Mouse (Mus musculus) midbrain, embryonic 16.5 days (tissue): ENCODE results near the gene Nsf. TPM values are rescaled to one million over a fixed set of nuclear protein-coding genes. Genes with fewer than 3 reads are reported as not detected.
A peak's percentile ranks its signal among the peaks of the same experiment; 100 is the strongest.

Source experiments
- ATAC-seq: fragments of 200-750 bp; cut with Nextera tagmentation; 2 replicates; pipeline ENCODE4 v1.8.0; 2017; ENCODE audit warnings: moderate TSS enrichment
- H3K27ac ChIP-seq: fragments of 300-500 bp; sonication (generic); 2 replicates; pipeline ENCODE4 v1.5.1; 2014; ENCODE audit warnings: mild to moderate bottlenecking, low read length, mixed read lengths
- H3K27me3 ChIP-seq: fragments of 300-500 bp; sonication (generic); 2 replicates; pipeline ENCODE4 v1.6.1; 2014; ENCODE audit warnings: low read depth, low read length, mixed read lengths; ENCODE audit not compliant: control insufficient read depth, insufficient read depth
- H3K36me3 ChIP-seq: fragments of 300-500 bp; sonication (generic); 2 replicates; pipeline ENCODE4 v1.6.1; 2014; ENCODE audit warnings: mild to moderate bottlenecking, low read length, moderate library complexity, mixed read lengths; ENCODE audit not compliant: control insufficient read depth, insufficient read depth
- H3K4me1 ChIP-seq: fragments of 300-500 bp; sonication (generic); 2 replicates; pipeline ENCODE4 v1.6.1; 2014; ENCODE audit warnings: mild to moderate bottlenecking, low read length, mixed read lengths; ENCODE audit not compliant: control insufficient read depth, insufficient read depth
- H3K4me2 ChIP-seq: fragments of 300-500 bp; sonication (generic); 2 replicates; pipeline ENCODE4 v1.6.1; 2014; ENCODE audit warnings: mild to moderate bottlenecking, low read length, mixed read lengths
- H3K4me3 ChIP-seq: fragments of 300-500 bp; sonication (generic); 2 replicates; pipeline ENCODE4 v1.5.1; 2014; ENCODE audit warnings: low read depth, mild to moderate bottlenecking, low read length, moderate library complexity, mixed read lengths
- H3K9ac ChIP-seq: fragments of 300-500 bp; sonication (generic); 2 replicates; pipeline ENCODE4 v1.6.1; 2014; ENCODE audit warnings: low read depth, low read length, mixed read lengths
- H3K9me3 ChIP-seq: fragments of 300-500 bp; sonication (generic); replicated peaks from 2 replicates; pipeline ENCODE4 v1.6.1; 2014; ENCODE audit warnings: mild to moderate bottlenecking, low read length, mixed read lengths; ENCODE audit not compliant: control insufficient read depth, poor library complexity, severe bottlenecking
- WGBS: fragments of 180-500 bp; shearing (Covaris S2); extraction: QIAGEN DNeasy Blood & Tissue Kit; methylation state at CpG from one replicate; pipeline ENCODE4 v1.1.7; 2014; 5-methylcytosine and 5-hydroxymethylcytosine counted together
- polyA plus RNA-seq: library from polyadenylated mRNA; unstranded; fragments of >200 nt; fragmentation: Nextera tagmentation; extraction: Ambion mirVana; gene quantifications from 2 replicates; pipeline ENCODE4 v1.2.1, GENCODE M21; 2015

The Nsf gene
- polyA plus RNA-seq, 1 experiment from 2014 or later: 248 TPM

- 72% methylated on average over 5 of the region's 5 CpGs for WGBS
- Histone ChIP-seq H3K4me2 (no peak overlapping the region), H3K9ac (no peak overlapping the region)
Observed at GRCm38 (mm10) chr11:103867702-103868101, 86.2 kb downstream of the Nsf start.

GRCm38 (mm10) chr11:103865346-103865745, 88.5 kb downstream of the Nsf start:
- Histone ChIP-seq H3K4me1 (no peaks in the 10 kb centered on the region), H3K9ac (no peak overlapping the region), H3K27me3 (no peaks in the 10 kb centered on the region), H3K27ac (no peak overlapping the region), H3K36me3 (peaks cover 9% of the 10 kb centered on the region), H3K4me3 (no peak overlapping the region), H3K4me2 (no peak overlapping the region), H3K9me3 (no peaks in the 10 kb centered on the region)
- no peak for ATAC-seq
- 46% methylated on average over 7 of the region's 7 CpGs for WGBS

More at GRCm38 (mm10) chr11:103867702-103868101, 86.2 kb downstream of the Nsf start:
- no peaks in the 10 kb centered on the region for H3K27me3 ChIP-seq
- no peaks in the 10 kb centered on the region for H3K9me3 ChIP-seq
- H3K4me3 ChIP-seq: no peak overlapping the region
- H3K4me1 ChIP-seq: no peaks in the 10 kb centered on the region
- H3K27ac ChIP-seq: no peak overlapping the region
- no peak for ATAC-seq
- H3K36me3 ChIP-seq: peaks cover 13% of the 10 kb centered on the region

GRCm38 (mm10) chr11:103864486-103864885, 89.4 kb downstream of the Nsf start:
- Histone ChIP-seq H3K27ac (no peak overlapping the region), H3K4me1 (no peaks in the 10 kb centered on the region), H3K9me3 (no peaks in the 10 kb centered on the region), H3K4me2 (no peak overlapping the region), H3K4me3 (no peak overlapping the region), H3K27me3 (no peaks in the 10 kb centered on the region), H3K9ac (no peak overlapping the region), H3K36me3 (peaks cover 9% of the 10 kb centered on the region)
- 84% methylated on average over 4 of the region's 4 CpGs for WGBS
- ATAC-seq: no peak

GRCm38 (mm10) chr11:103862951-103863350, 90.9 kb downstream of the Nsf start:
- H3K9me3 ChIP-seq: no peaks in the 10 kb centered on the region
- no peak overlapping the region for H3K4me3 ChIP-seq
- 93% methylated on average over 8 of the region's 8 CpGs for WGBS
- no peak overlapping the region for H3K4me2 ChIP-seq
- H3K36me3 ChIP-seq: peaks cover 15% of the 10 kb centered on the region
- no peaks in the 10 kb centered on the region for H3K27me3 ChIP-seq
- H3K9ac ChIP-seq: no peak overlapping the region
- H3K4me1 ChIP-seq: no peaks in the 10 kb centered on the region
- ATAC-seq: no peak
- no peak overlapping the region for H3K27ac ChIP-seq

- no peaks in the 10 kb centered on the region for H3K4me1 ChIP-seq
- no peaks in the 10 kb centered on the region for H3K27me3 ChIP-seq
- no peak overlapping the region for H3K9ac ChIP-seq
- no peaks in the 10 kb centered on the region for H3K9me3 ChIP-seq
- no peak overlapping the region for H3K4me2 ChIP-seq
- H3K27ac ChIP-seq: no peak overlapping the region
- 53% methylated on average over 4 of the region's 4 CpGs for WGBS
- no peak overlapping the region for H3K4me3 ChIP-seq
- ATAC-seq: no peak
- peaks cover 20% of the 10 kb centered on the region for H3K36me3 ChIP-seq
Observed at GRCm38 (mm10) chr11:103859933-103860610, 93.8 kb downstream of the Nsf start.

GRCm38 (mm10) chr11:103858760-103859159, 95.1 kb downstream of the Nsf start:
- Histone ChIP-seq H3K27ac (no peak overlapping the region), H3K9ac (no peak overlapping the region), H3K4me3 (no peak overlapping the region), H3K27me3 (no peaks in the 10 kb centered on the region), H3K4me1 (peaks cover 7% of the 10 kb centered on the region), H3K4me2 (no peak overlapping the region), H3K9me3 (no peaks in the 10 kb centered on the region), H3K36me3 (peaks cover 20% of the 10 kb centered on the region)
- no peak for ATAC-seq
- WGBS: 67% methylated on average over 5 of the region's 5 CpGs

- Histone ChIP-seq H3K9me3 (no peaks in the 10 kb centered on the region), H3K36me3 (peaks cover 17% of the 10 kb centered on the region; the same call in 1 of the 2 replicates), H3K27me3 (no peaks in the 10 kb centered on the region), H3K4me1 (peaks cover 25% of the 10 kb centered on the region), H3K9ac (no peak overlapping the region), H3K27ac (no peak overlapping the region), H3K4me2 (no peak overlapping the region), H3K4me3 (no peak overlapping the region)
- ATAC-seq: no peak
- WGBS: 93% methylated on average over 7 of the region's 7 CpGs
Observed at GRCm38 (mm10) chr11:103856641-103857040, 97.2 kb downstream of the Nsf start.

- Histone ChIP-seq H3K27ac (peak overlapping the region; percentile 82), H3K9ac (no peak overlapping the region), H3K36me3 (peaks cover 11% of the 10 kb centered on the region; the same call in 1 of the 2 replicates), H3K4me2 (peak overlapping the region; percentile 41), H3K4me1 (peaks cover 25% of the 10 kb centered on the region), H3K9me3 (no peaks in the 10 kb centered on the region), H3K4me3 (no peak overlapping the region), H3K27me3 (no peaks in the 10 kb centered on the region)
- ATAC-seq: peak; percentile 82
- 8% methylated on average over 9 of the region's 9 CpGs for WGBS
Observed at GRCm38 (mm10) chr11:103854294-103854693, 99.6 kb downstream of the Nsf start.

GRCm38 (mm10) chr11:103853284-103853920, 100.5 kb downstream of the Nsf start:
- peaks cover 6% of the 10 kb centered on the region; the same call in 1 of the 2 replicates for H3K36me3 ChIP-seq
- no peak overlapping the region for H3K4me3 ChIP-seq
- peak overlapping the region; percentile 82 for H3K27ac ChIP-seq
- peak; percentile 62 for ATAC-seq
- peaks cover 25% of the 10 kb centered on the region for H3K4me1 ChIP-seq
- no peaks in the 10 kb centered on the region for H3K9me3 ChIP-seq
- H3K4me2 ChIP-seq: no peak overlapping the region
- no peak overlapping the region; the same call in 1 of the 2 replicates for H3K9ac ChIP-seq
- 8% methylated on average over 10 of the region's 10 CpGs for WGBS
- H3K27me3 ChIP-seq: no peaks in the 10 kb centered on the region
